Mouse (Mus musculus) layer of hippocampus, adult 9-10 months (tissue): ENCODE measurements around the gene Phldb1.

ENCODE experiments used
- DNase-seq: peaks from one replicate; pipeline ENCODE4 v3.0.0; 2022; ENCODE audit warnings: low spot score

Phldb1 gene

DNA sequence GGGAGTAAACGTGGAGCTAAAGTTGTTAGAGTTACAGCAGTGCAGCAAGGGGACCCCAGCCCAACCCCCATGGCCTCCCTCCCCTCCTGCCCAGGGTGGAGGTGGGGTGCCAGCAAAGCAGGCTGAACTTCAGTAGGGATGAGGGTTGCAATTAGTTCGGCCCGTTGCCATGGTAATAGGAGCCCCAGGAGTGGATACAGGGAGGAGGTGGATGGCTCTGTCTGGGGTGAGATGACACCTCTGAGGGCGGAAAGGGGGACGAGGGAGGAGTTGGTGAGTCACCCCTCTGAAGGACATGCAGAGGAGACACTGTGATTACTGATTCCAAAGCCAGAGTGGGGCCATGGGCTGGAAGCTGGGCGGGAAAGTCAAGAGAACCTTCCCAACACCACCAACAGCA lies 26.1 kb downstream of the Phldb1 start:
- no peak for DNase-seq

DNA sequence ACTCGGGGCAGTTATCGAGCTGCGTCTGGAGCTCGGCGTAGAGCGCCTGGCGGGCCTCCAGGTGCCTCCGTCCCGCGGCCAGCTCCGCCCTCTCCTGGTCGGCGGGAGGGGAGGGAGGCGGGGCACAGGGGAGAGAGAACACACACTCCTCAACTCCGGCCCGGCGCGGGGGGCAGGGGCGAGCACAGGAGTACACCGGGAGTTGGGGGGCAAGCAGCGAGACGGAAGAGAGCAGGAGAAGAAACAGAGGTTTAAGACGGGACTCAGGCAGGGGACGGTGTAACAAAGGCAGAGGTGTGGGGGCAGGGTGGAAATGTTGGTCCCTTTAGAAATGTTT lies 26.6 kb downstream of the Phldb1 start:
- no peak for DNase-seq

DNA sequence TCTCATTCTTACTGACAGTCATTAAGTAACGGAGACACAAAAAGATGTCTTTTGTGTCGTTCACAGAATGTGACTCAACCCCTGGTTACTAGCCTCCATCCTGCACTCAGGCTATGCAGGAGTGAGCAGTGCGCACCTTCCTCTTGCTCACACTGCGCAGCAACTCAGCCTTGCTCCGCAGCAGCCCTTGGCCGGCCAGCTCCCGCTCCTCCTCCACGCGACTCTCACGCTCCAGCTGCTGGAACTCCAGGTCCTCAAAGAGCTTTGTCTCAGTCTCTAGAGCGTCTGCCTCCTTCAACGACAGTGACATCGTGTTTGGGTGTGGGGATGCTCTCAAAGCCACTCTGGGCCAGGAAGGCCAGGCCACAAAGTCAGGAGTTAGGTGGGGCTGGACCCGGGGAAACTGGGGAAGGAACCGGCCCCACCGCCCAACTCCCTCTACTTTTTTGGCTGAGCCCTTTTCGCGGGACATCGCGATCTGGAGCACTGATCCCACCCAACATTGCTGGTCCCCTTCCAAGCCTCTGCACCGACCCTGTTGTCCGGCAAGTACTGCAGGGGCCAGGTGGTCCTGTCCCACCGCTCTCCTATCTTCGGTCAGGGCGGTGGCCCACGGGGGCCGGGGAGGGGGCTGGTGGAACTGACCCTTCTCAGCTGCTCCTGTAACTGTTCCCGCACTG lies 27.1 kb downstream of the Phldb1 start:
- DNase-seq = no peak

DNA sequence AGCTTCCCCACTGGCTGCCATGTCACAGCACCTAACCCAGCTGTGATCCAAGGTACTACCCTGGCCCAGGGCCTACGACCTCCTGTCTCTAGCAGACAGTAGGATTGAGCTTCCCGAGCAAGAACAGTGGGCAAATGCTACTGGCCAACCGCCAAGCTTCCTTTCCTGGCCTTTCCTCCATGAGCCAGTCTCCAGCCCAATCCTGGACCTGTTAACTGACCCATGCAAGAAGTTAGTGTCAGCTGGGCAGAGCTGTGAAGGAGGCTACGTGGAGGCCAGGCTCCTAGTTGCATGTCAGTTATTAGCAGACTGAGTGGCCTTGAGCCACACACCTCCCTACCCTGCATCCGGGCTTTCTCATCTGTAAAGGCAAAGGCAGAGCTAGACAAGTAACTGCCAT lies 35.3 kb downstream of the Phldb1 start:
- no peak for DNase-seq

DNA sequence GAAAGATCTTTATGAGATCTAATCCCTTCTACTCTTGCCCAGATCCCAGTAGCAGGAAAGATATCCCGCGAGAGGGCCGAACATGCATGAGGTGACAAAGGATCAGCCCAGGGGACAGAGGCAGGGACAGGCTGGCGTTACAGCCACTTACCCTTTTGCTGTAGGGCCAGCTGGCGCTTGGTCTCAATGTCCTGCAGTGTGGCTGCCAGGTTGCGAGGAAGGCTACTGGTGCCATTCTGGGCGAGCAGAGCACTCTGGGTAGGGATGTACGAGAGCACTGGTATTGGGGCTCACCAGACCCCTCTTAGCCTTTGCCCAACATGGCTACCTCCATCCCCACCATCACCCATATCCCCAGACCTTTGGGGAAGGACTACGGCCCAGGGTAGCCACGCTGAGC lies 35.8 kb downstream of the Phldb1 start:
- no peak for DNase-seq

DNA sequence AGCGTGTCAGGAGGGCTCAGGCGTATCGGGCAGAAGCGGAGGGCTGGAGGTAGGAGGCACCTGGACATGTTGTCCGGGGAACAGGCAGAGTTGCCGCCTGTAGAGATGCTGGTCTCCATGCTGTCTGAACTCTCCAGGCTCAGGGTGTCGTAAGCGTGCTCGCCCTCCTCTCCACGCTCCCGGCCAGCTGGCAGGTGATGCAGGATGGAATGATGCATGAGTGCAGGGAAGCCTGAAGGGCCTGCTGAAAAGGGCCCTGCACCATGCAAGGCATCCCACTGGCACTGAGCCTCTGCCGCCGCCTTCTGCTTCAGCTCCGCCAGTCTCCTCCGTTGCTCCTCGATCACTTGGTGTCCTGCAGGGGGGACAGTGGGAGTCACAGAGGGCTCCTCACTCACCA lies 37.1 kb downstream of the Phldb1 start:
- DNase-seq = no peak

DNA sequence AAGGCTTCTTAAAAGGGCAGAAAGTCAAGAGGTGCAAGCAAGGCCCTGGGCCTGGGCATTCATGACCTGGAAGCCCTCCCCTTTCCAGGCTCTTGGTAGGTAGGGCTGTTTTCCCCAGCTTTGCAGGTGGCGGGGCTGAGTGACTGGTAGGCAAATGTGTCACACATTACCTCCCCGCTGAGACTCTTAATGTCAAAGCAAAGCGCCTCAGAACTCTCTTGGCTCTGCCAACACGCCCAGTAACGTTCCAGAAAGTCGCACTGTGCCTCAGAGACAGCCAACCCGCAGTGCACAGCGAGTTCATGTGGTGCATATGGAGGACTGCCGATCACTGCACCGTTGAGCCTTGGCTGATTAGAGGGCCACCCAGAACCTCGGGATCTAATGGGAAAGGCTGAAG lies 41.9 kb downstream of the Phldb1 start:
- DNase-seq = no peak

DNA sequence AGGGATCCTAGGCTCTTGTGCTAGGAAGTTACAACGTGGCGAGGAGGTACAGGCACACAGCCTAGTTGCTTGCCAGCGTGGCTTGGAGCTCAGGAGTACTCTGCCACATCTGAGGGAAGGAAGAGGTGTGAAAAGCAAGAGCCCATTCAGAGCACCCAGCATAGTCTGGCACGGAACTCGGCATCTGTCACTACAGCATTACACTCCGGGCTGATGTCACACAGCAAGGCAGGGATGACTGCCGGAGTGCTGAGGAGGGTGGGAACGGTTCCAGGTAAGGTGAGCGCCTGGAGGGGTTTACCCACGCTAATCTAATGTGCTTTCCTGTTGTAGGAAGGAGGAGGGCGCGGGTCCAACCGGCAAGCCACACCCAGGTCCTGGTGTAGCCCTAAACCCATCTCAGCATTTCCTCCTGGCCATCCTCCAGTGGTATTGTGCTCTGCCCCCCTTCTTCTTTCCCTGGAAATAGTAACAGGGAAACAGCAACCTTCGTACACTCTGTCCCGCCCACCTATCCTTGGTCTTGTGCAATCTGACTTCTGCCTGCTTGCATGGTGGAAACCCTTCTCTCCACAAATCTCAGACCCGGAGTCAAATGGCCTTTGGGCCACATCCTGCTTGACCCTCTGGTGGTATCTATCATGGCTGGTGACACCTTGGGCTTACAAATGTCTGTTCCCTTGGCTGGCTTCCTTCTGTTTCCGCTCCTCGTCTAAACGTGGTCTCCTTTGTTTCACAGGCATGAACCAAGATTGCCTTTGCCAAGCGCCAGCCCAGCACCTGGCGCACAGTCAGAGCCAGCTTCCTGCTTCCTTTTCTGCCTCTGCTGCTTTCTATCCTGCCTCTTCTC lies 43.1 kb downstream of the Phldb1 start:
- peak; percentile 43 for DNase-seq

DNA sequence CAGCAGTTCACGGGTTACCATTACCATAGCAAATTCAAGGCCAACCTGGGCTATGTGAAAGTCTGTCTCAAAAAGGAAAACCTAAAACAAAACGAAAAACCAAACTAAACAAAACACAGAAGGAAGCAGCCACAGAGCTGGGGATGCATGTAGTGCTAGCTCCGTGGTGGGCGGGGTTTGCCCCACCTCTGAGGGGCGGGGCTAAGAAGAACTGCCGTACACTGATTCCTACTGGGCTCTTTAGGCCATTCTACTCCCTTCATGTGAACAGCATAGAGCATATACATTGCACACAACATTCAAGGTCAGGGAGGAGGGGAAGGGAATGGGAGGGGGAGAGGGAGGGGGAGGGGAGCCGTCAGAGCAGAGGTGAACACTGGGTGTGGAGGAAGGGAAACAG lies 44.4 kb downstream of the Phldb1 start:
- no peak for DNase-seq

DNA sequence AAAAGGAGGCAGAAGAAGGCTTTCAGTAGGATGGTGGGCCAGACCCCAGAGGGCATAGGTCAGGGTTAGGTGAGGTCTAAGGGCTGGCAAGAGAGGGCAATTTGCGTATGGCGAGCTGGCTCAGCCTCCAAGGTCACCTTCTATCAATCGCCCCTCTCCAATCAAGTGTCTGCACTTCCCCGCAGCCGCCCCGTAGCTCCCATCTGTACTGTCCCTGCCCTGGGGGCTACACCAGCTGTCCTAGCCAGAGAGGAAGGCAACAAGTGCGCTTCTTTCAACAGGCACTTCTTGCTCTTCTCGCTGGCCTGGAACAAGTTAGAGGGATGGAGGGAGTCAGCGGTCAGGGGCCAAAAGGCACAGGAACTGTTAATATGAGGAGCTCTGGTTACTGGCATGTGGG lies 47.0 kb downstream of the Phldb1 start:
- no peak for DNase-seq

DNA sequence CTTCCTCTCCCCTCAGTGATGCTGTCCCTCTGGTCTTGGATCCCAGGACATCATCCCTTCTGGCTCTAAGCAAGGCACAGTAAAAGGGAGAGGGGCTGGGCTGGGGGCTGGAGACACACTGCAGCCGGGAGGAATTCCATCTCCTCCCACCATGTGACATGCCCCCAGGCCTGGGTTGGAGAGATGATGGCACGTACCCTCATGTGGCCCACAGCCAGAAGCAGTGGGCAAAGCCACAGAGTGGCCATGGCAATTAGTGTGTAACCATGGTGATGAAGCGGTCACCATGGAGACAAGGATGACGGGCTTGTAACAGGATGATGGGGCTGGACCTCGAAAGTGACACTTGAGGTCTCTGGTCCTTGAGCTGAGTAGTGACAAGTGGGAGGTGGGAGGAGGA lies 48.4 kb downstream of the Phldb1 start:
- no peak for DNase-seq

DNA sequence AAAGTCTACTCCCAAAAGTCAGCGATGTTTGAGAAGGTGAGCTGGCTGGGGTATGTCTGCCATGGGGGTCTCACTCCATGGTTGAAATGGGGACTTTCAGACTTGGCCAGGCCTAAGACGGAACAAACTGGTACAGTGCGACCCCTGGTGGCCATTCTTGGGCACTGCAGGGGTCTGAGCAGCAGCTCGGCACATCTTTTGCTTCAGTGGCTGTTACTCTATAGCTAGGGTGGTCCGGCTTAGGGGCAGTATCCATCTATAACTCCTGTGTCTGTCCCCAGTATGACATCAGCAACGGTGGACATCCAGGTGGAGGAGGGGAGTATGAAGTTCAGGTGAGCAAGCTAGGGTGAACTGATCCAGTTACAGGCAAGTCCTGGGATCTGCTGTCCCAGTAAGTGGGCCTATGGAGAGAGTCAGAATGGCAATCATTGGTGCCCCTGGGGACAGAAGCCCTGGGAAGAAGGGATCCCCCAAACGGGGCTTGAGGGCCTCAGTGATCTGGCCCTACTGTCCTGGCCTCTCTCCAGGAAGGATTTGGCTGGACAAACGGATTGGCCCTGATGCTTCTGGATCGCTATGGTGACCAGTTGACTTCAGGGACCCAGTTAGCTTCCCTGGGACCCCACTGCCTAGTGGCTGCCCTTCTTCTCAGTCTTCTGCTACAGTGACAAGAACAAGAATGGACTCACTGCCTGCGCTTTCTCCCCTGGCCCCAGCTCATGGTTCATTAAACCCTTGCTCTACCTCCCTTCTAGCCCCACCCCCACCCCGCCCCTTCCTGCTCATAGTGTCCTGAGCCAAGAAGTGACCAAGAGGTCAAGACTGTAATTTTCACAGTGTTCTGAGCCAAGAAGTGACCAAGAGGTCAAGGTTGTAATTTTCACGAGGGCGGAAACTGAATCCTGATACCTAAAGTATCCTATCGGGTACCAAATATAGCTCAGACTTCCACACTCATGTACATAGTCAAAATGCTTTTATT lies 49.4 kb downstream of the Phldb1 start:
- DNase-seq = peak; percentile 35

DNA sequence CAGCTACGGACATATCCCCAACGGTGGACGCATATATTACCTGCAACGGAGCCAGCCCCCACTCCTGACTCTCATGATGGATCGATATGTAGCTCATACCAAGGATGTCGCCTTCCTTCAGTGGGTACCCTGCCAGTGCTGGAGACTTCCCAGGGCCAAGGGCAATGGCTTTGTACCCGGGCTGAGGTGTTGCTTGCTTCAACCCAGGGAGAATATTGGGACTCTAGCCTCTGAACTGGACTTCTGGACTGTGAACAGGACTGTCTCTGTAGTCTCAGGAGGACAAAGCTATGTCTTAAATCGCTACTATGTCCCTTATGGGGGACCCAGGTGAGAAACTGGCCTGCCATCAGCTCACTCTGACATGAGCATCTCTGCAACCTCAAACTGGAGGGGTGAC lies 52.0 kb downstream of the Phldb1 start:
- DNase-seq = no peak

DNA sequence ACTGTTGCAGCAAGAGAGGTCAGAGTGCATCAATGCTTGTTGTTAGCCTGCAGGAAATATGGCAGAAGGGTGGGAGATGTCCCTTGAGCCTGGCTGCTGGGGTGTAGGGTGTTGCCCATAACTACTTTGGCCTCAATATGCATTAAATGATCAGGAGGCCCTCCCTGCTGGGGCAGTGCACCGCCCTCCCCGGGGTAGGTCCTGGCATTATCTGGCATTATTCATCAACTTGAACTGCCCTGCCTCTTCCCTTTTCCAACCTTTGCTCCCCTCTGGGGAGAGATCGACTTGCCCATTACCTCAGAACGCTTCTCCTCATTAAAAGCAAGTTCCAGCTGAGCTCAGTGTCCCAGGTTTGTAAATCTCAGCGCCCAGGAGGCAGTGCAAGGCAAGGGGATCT lies 55.4 kb downstream of the Phldb1 start:
- DNase-seq = no peak

DNA sequence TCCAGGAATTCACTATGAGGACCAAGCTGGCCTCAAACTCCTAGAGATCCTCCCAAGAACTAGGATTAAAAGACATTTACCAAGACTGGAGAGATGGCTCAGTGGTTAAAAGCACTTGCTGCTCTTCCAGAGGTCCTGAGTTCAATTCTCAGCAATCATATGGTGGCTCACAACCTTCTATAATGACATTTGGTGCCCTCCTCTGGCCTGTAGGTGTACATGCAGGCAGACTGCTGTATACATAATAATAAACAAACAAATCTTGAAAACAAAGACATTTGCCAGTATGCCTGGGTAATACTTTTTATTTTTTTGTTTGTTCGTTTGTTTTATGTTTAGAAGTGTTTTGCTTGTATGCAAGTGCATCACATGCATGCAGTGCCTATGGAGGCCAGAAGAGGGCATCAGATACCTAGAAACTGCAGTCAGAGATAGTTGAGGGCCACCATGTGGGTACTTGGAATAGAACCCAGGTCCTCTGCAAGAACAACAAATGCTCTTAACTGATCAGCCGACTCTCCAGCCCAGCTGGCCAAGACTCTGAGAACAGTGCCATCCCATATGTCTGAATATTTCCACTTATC lies 56.6 kb downstream of the Phldb1 start:
- DNase-seq = no peak

DNA sequence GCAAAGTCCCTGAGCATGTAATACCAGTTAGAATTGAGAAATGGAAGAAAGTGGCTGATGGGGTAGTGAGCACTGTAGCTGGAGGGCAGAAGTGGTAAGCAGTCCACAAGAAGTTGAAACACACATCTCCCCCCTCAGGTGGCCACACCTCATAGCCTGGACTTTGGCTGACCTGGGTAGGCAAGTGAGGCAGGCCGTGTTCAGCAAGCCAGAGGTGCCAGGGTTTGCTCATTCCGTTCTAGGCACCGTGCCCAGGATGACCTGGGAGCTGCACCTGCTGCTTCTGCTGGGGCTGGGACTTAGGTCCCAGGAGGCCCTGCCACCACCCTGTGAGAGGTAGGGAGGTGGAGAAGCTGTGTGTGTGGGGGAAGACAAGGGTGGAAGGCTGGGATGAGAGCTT lies 62.0 kb downstream of the Phldb1 start, which contains the start of gene Treh:
Gene Treh (plus strand): TSS at position 229 of the 400 bp plus-strand sequence.
- no peak for DNase-seq

DNA sequence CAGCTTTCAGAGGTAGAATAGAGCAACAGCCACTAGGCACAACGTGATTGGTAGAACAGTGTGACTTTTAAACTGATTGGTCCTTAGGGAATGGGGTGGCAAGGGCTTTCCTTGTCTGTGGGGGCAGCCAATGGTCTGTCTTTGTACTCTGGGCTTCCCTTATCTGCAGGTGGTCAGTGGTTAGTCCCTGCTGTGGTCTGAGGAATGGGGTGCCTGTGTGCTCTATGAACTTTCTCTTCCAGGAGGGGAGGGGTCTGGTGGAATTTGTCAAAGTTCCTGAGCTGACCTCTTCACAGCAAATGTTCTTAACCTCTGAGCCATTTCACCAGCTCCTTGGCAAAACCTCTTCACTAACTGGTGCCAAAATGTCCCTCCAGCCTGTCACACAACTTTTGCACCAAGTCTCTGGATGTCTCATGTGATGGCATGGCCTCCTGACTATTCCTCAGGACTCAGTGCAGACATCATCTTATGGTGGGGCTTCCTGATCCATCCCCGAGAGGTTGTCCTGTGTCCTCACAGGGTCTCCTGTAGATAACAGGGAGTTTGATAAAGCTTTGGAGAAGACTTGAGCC lies 62.6 kb downstream of the Phldb1 start:
- DNase-seq = no peak

DNA sequence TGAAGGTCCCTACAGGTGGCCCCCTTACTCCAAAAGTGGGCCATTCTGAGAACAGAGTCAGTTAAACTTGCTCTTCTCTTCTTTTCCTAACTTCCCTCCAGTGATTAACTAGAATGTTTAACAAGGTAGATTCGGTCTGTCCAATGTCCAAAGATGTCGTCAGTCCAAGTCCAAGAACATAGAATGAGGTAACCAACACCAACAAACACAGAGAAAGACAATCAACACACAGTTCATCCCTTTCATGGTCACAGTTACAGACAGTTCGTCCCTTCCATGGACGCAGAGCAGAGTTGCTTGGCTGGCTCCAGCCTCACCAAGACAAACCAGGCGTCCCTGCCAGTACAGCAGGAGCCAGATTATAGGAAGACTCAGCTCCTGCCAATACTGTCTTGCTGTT lies 63.6 kb downstream of the Phldb1 start:
- no peak for DNase-seq

DNA sequence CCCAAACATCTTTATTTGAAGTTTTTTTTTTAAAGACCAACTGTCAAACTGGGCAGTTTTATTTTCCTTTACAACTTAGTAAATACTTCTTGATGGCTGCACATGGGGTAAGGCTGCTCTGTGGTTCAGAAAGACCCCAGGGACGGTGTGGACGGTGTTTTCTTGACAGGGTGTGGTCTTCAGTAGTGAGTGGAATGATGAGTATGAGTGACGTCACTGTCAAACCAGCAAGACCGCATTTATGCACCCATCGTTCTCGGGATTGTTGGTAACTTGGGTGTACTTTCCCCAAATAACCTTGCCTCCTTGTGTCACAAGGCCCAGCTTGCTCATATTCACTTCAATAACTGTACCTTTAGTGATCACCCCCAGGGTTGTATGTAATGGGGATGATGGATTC lies 71.3 kb downstream of the Phldb1 start:
- DNase-seq = no peak

DNA sequence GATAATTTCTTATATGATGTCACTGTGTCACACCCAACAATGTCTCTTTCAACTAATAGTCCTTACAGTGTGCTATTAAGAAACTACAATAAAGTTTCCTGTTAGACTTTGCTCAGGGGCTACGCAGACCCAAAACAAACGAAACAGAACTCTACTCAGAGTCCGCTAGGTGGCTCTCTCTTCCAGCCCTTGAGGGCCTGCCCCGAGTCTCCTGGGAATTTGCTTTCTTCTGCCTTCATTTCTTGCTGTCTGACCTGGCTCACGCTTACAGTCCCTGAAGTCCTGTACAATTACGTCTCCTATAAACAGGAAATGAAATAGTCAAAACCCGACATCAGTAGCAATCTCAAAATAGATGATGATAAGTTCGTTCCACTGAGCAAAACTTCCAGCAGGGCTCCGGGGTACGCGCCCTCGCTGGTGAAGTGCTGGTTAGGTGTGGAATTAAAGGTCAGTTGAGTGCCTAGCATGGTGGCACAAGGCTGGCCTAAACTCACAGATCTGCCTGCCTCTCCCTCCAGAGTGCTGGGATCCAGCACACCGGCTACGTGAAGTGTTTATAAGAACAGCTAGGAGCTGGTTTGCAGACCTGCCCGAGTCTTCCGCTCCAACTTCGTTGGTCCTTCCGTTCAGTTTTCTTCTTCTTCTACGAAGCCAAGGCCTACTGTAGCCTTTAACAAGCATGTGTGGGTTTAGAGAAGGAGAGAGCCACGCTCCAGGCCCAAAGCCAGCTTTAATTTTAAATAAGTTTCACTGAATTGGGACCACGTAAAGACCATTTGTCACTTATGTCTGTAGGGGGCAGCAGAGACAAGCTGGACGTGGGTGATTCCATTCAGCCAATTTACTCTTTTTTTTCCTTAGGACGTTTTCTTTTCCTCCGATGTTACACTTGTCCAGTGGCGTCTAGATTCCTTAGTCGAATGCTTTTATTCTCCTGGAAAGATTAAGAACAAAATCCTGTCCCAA lies 79.6 kb downstream of the Phldb1 start:
- peak; percentile 30 for DNase-seq

DNA sequence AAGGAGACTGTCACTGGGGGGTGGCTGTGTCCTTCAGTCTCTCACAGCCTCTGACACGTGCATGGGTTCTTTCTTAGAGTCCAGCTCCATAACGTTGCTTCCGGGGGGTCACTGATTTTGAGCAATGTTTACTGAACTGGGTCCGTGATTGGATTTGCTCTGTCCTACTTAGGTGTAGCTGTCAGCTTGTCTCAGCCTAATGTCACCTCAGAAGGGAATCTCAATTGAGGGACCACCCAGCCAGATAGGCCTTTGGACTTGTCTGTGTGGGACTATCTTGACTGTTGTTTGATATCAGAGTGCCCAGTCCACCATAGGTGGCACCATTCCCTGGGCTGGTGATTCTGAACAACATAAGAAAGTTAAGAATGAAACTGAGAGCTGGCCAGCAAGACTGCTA lies 81.1 kb downstream of the Phldb1 start:
- DNase-seq = no peak
